Mouse (Mus musculus): ENCODE measurements at regions not wholly inside any gene's neighbourhood (a gene's known extent, or its start where the extent isn't known, plus 50 kb on each side); places are given as distances from the start of the nearest gene placed in this dataset.

DNA sequence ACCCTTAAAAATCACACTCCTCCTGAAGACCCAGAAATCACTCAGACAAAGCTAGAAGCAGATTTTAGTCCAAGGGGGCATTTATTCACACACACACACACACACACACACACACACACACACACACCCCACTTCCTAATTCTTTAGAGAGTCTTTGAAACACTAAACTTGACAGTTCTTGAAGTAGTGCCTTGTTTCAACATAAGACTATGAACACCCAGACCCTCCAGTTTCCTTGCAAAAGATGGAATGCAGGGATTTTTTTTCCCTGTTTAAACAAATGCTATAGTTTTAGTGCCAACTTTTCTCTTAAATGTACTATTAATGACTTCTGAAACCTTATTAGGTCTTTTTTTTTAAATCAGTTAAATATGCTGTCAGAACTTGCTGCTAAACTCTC lies 279.2 kb upstream of the Fat1 start:
- Histone ChIP-seq H3K9me3 (ENCODE audit: control insufficient read depth, low read length) (no peaks in the 10 kb centered on the region), H3K4me2 (ENCODE audit: low read depth, low read length) (no peak overlapping the region), H3K36me3 (ENCODE audit: control insufficient read depth, insufficient read depth, low read length) (no peaks in the 10 kb centered on the region), H3K27ac (ENCODE audit: low read length) (peak overlapping the region; percentile 23), H3K9ac (ENCODE audit: low read length) (no peak overlapping the region), H3K4me1 (replicated peaks; ENCODE audit: control insufficient read depth, insufficient read depth, low read length) (no peaks in the 10 kb centered on the region), H3K4me3 (ENCODE audit: low read length) (no peak overlapping the region), H3K27me3 (ENCODE audit: control insufficient read depth, insufficient read depth, low read depth, low read length) (no peaks in the 10 kb centered on the region)
- peak; percentile 78 for ATAC-seq (ENCODE audit: low read depth)

GRCm38 (mm10) chr8:44656470-44656869 lies 278.8 kb upstream of the Fat1 start:
- Histone ChIP-seq H3K27me3 (ENCODE audit: control insufficient read depth, insufficient read depth, low read depth, low read length) (no peaks in the 10 kb centered on the region), H3K4me2 (ENCODE audit: low read depth, low read length) (no peak overlapping the region), H3K9ac (ENCODE audit: low read length) (no peak overlapping the region), H3K27ac (ENCODE audit: low read length) (peak overlapping the region; percentile 21), H3K9me3 (ENCODE audit: control insufficient read depth, low read length) (no peaks in the 10 kb centered on the region), H3K4me1 (replicated peaks; ENCODE audit: control insufficient read depth, insufficient read depth, low read length) (no peaks in the 10 kb centered on the region), H3K36me3 (ENCODE audit: control insufficient read depth, insufficient read depth, low read length) (no peaks in the 10 kb centered on the region), H3K4me3 (ENCODE audit: low read length) (no peak overlapping the region)
- WGBS: 40% methylated on average over 4 of the region's 4 CpGs
- peak; percentile 84 for ATAC-seq (ENCODE audit: low read depth)

DNA sequence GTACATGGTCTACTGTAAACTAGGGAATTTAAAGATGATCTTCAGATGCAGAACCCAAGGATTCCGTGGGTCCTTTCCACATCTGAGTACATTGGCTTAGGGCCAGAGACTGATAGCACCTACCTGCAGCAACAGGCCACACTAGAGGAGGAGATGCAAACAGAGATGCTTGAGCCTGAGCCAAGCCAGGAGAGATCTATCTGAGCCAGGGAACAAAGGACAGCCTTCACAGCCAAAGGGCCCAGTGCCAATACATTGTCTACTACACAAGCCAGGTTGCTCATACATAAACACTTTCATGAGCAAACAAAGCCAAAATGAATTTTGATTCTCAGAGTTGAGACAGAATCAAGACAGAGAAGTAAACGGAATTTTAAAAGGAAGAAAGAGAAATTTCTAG lies 273.6 kb upstream of the Fat1 start:
- ATAC-seq (ENCODE audit: low read depth): no peak
- Histone ChIP-seq H3K4me2 (ENCODE audit: low read depth, low read length) (no peak overlapping the region), H3K9me3 (ENCODE audit: control insufficient read depth, low read length) (no peaks in the 10 kb centered on the region), H3K27ac (ENCODE audit: low read length) (no peak overlapping the region), H3K27me3 (ENCODE audit: control insufficient read depth, insufficient read depth, low read depth, low read length) (no peaks in the 10 kb centered on the region), H3K4me1 (replicated peaks; ENCODE audit: control insufficient read depth, insufficient read depth, low read length) (no peaks in the 10 kb centered on the region), H3K9ac (ENCODE audit: low read length) (no peak overlapping the region), H3K4me3 (ENCODE audit: low read length) (no peak overlapping the region), H3K36me3 (ENCODE audit: control insufficient read depth, insufficient read depth, low read length) (no peaks in the 10 kb centered on the region)
- 56% methylated on average over 2 of the region's 2 CpGs for WGBS

DNA sequence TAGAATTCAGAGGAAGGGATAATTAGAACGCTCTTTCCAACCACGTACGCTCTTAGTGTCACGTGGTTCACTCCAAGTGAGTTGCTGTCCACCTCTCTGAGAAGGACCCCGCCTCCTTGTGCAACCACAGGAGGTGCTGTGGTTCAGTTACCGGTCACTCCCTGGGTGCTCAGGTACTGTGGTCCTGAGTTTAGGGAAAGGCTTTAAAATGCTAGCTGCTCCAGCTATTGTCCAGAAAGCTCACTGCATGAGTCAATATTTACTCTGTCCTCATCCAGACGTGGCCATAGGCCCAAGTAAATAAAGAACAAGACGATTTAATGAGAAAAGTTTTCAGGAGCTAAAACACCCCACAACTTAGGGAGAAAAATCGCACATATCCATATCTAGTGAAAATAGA lies 248.1 kb upstream of the Fat1 start:
- ATAC-seq (ENCODE audit: low read depth): no peak
- WGBS: 78% methylated on average over 9 of the region's 9 CpGs
- no peaks in the 10 kb centered on the region for H3K36me3 ChIP-seq (ENCODE audit: control insufficient read depth, insufficient read depth, low read length)
- H3K27me3 ChIP-seq (ENCODE audit: control insufficient read depth, insufficient read depth, low read depth, low read length): no peaks in the 10 kb centered on the region
- H3K4me2 ChIP-seq (ENCODE audit: low read depth, low read length): no peak overlapping the region
- no peaks in the 10 kb centered on the region for H3K9me3 ChIP-seq (ENCODE audit: control insufficient read depth, low read length)
- peaks cover 3% of the 10 kb centered on the region; the same call in 1 of the 2 replicates for H3K4me1 ChIP-seq (replicated peaks; ENCODE audit: control insufficient read depth, insufficient read depth, low read length)
- no peak overlapping the region for H3K4me3 ChIP-seq (ENCODE audit: low read length)
- no peak overlapping the region for H3K9ac ChIP-seq (ENCODE audit: low read length)
- peak overlapping the region; percentile 41; the same call in 1 of the 2 replicates for H3K27ac ChIP-seq (ENCODE audit: low read length)

- WGBS: 82% methylated on average over 9 of the region's 9 CpGs
- Histone ChIP-seq H3K9me3 (ENCODE audit: control insufficient read depth, low read length) (no peaks in the 10 kb centered on the region), H3K9ac (ENCODE audit: low read length) (no peak overlapping the region), H3K36me3 (ENCODE audit: control insufficient read depth, insufficient read depth, low read length) (no peaks in the 10 kb centered on the region), H3K4me1 (replicated peaks; ENCODE audit: control insufficient read depth, insufficient read depth, low read length) (peaks cover 11% of the 10 kb centered on the region), H3K4me2 (ENCODE audit: low read depth, low read length) (no peak overlapping the region), H3K4me3 (ENCODE audit: low read length) (no peak overlapping the region), H3K27ac (ENCODE audit: low read length) (no peak overlapping the region), H3K27me3 (ENCODE audit: control insufficient read depth, insufficient read depth, low read depth, low read length) (no peaks in the 10 kb centered on the region; the same call in 1 of the 2 replicates)
- no peak for ATAC-seq (ENCODE audit: low read depth)
Measured at GRCm38 (mm10) chr8:44689837-44690592, 245.2 kb upstream of the Fat1 start.

DNA sequence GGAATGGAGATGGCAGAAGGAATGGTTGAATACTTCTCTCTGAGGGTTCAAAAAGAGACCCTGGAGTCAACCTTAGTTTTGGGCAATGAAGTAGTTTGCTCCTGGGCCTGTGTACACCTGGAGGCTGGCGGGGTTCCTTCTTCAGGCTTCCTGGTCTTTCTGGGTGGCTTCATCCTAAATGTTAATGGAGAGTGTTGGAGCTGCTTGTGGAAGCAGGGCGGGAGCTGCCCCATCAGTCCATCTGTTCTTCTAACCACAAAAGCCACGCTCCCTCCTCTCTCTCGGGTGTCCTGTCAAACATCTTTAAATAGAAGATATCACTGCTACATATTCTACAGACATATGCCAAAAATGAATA lies 244.7 kb upstream of the Fat1 start:
- Histone ChIP-seq H3K9me3 (ENCODE audit: control insufficient read depth, low read length) (no peaks in the 10 kb centered on the region), H3K27ac (ENCODE audit: low read length) (peak overlapping the region; percentile 28; the same call in 1 of the 2 replicates), H3K36me3 (ENCODE audit: control insufficient read depth, insufficient read depth, low read length) (no peaks in the 10 kb centered on the region), H3K27me3 (ENCODE audit: control insufficient read depth, insufficient read depth, low read depth, low read length) (no peaks in the 10 kb centered on the region; the same call in 1 of the 2 replicates), H3K4me3 (ENCODE audit: low read length) (no peak overlapping the region), H3K4me1 (replicated peaks; ENCODE audit: control insufficient read depth, insufficient read depth, low read length) (peaks cover 11% of the 10 kb centered on the region), H3K9ac (ENCODE audit: low read length) (no peak overlapping the region), H3K4me2 (ENCODE audit: low read depth, low read length) (no peak overlapping the region)
- ATAC-seq (ENCODE audit: low read depth): no peak
- WGBS: 44% methylated on average over 4 of the region's 4 CpGs

GRCm38 (mm10) chr8:44691140-44691539 lies 244.1 kb upstream of the Fat1 start:
- peak; percentile 67 for ATAC-seq (ENCODE audit: low read depth)
- 20% methylated on average over 7 of the region's 7 CpGs for WGBS
- no peaks in the 10 kb centered on the region; the same call in 1 of the 2 replicates for H3K27me3 ChIP-seq (ENCODE audit: control insufficient read depth, insufficient read depth, low read depth, low read length)
- H3K36me3 ChIP-seq (ENCODE audit: control insufficient read depth, insufficient read depth, low read length): no peaks in the 10 kb centered on the region
- no peak overlapping the region for H3K4me3 ChIP-seq (ENCODE audit: low read length)
- H3K9ac ChIP-seq (ENCODE audit: low read length): no peak overlapping the region
- peaks cover 14% of the 10 kb centered on the region for H3K4me1 ChIP-seq (replicated peaks; ENCODE audit: control insufficient read depth, insufficient read depth, low read length)
- H3K4me2 ChIP-seq (ENCODE audit: low read depth, low read length): no peak overlapping the region
- H3K27ac ChIP-seq (ENCODE audit: low read length): no peak overlapping the region
- H3K9me3 ChIP-seq (ENCODE audit: control insufficient read depth, low read length): no peaks in the 10 kb centered on the region

DNA sequence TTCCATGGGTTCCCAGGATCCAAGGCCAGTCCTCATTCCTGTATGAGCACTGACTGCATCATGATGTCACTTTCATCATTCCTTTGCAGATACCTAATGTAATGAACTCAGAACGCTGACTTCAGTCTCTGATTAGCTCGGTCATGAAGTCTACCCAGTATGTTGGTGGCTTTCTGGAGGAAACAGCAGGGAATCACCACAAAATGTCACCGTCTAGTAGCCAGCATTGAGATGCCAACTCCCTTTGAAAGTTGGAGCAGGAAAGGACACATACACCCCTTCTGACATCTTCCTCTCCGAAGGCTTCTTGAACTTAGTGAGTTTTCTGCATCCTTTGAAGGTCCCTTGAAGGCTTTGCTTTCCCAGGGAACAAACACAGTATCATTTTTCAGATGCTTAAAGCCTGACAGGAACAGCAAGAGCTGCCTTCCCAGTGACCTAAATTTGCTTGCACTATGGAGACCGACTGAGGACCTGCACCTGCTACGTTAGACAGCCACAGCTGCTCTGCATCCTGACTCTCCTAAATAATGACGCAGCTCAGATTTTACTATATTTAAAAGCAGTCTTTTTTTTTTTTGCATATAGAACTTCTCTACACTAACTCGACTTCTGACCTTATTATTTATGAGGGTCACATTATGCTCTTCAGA lies 243.1 kb upstream of the Fat1 start:
- Histone ChIP-seq H3K9me3 (ENCODE audit: control insufficient read depth, low read length) (no peaks in the 10 kb centered on the region), H3K27ac (ENCODE audit: low read length) (no peak overlapping the region), H3K36me3 (ENCODE audit: control insufficient read depth, insufficient read depth, low read length) (no peaks in the 10 kb centered on the region), H3K27me3 (ENCODE audit: control insufficient read depth, insufficient read depth, low read depth, low read length) (no peaks in the 10 kb centered on the region; the same call in 1 of the 2 replicates), H3K4me3 (ENCODE audit: low read length) (no peak overlapping the region), H3K9ac (ENCODE audit: low read length) (no peak overlapping the region), H3K4me1 (replicated peaks; ENCODE audit: control insufficient read depth, insufficient read depth, low read length) (peaks cover 19% of the 10 kb centered on the region), H3K4me2 (ENCODE audit: low read depth, low read length) (no peak overlapping the region)
- WGBS: 58% methylated on average over 8 of the region's 8 CpGs
- ATAC-seq (ENCODE audit: low read depth): no peak

GRCm38 (mm10) chr8:44694861-44695260 lies 240.4 kb upstream of the Fat1 start:
- WGBS: 14% methylated on average over 9 of the region's 9 CpGs
- Histone ChIP-seq H3K9ac (ENCODE audit: low read length) (no peak overlapping the region), H3K9me3 (ENCODE audit: control insufficient read depth, low read length) (no peaks in the 10 kb centered on the region), H3K27me3 (ENCODE audit: control insufficient read depth, insufficient read depth, low read depth, low read length) (no peaks in the 10 kb centered on the region; the same call in 1 of the 2 replicates), H3K27ac (ENCODE audit: low read length) (no peak overlapping the region), H3K4me3 (ENCODE audit: low read length) (no peak overlapping the region), H3K4me2 (ENCODE audit: low read depth, low read length) (peak overlapping the region; percentile 1; the same call in 1 of the 2 replicates), H3K36me3 (ENCODE audit: control insufficient read depth, insufficient read depth, low read length) (no peaks in the 10 kb centered on the region), H3K4me1 (replicated peaks; ENCODE audit: control insufficient read depth, insufficient read depth, low read length) (peaks cover 19% of the 10 kb centered on the region)
- no peak for ATAC-seq (ENCODE audit: low read depth)

Measured in lung, embryonic 16.5 days (tissue).